16 mouse cellular contexts compared by ENCODE assay signal in the genomic region with DNA sequence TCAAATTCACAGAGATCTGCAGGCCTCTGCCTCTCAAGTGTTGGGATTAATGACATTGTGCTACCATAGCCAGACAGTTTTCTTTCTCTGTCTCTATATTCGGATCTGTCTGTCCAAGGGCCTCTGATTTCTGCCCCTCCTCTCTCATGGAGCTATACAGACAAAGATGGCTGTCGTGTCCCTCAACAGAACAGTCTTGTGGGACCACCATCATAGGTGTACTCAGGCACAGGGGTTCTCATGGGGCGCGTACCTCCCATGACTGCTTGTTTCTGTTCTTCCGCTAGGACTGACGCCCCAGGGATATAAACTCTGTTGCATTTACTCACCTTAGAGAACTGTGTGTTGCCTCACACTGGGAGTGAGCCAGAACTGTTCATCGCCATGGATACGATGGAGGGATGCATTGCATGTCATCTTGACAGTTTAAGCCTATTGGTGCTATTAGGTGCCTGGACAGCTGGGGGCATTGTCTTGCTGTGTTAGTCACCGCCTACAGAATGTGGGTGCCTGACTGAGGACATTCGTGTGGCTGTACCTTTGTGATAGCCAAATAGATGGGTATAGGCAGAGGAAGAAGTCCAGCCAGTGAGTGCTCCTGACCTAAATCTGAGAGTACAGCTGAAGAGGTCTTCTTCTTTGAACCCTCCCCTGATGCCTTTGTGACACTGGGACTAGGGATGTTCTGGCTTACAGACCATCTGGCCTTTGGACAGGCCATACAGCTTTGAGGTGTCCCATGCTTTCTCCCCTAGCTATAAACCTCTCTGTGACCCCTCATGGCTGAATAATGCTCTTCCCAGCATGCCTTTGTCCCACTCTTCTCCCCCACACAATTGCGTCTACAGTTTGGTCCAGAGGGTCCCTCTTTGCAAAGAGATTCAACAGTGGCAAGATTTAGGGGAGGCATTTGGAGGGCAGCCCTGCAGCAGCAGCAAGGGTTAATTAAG.
DNase-seq lines count a peak whose midpoint lies in the region; ATAC-seq and TF ChIP-seq lines count a peak whose summit lies in the region.
"Had no signal": no experiment of that assay in that cellular context is flagged by ENCODE, and none has a peak within 500 bp of the region (broad histone marks: within the 10 kb centered on the region; RNA-seq: fewer than 3 reads in every experiment).

No protein-coding gene starts in this region.

- no peak overlapping the region for H3K4me3 ChIP-seq in lung, embryonic 14.5 days (ENCODE audit: low read depth, low read length)
- no peak overlapping the region for H3K4me3 ChIP-seq in embryonic facial prominence, embryonic 14.5 days (ENCODE audit: low read depth, low read length)
- H3K4me3 ChIP-seq in intestine, embryonic 16.5 days (ENCODE audit: low read length), result no peak overlapping the region
- no peak overlapping the region for H3K4me3 ChIP-seq in stomach, embryonic 14.5 days (ENCODE audit: low read depth, low read length)
- H3K4me3 ChIP-seq: erythroblast, embryonic 14.5 days; layer of hippocampus, adult 2 months; liver, embryonic 12.5 days; myocyte had no signal

- H3K4me2 ChIP-seq in lung, embryonic 14.5 days, result no peak overlapping the region
- H3K4me2 ChIP-seq in embryonic facial prominence, embryonic 14.5 days (ENCODE audit: low read depth, low read length), result no peak overlapping the region
- H3K4me2 ChIP-seq in intestine, embryonic 16.5 days (ENCODE audit: low read depth, low read length), result no peak overlapping the region
- H3K4me2 ChIP-seq in stomach, embryonic 14.5 days (replicated peaks; ENCODE audit: low read depth, low read length), result no peak overlapping the region
- H3K4me2 ChIP-seq: liver, embryonic 12.5 days had no signal

- no peaks in the 10 kb centered on the region for H3K36me3 ChIP-seq in lung, embryonic 14.5 days (ENCODE audit: insufficient read depth)
- H3K36me3 ChIP-seq in embryonic facial prominence, embryonic 14.5 days (ENCODE audit: control insufficient read depth, insufficient read depth, low read length), result no peaks in the 10 kb centered on the region
- no peaks in the 10 kb centered on the region for H3K36me3 ChIP-seq in intestine, embryonic 16.5 days (ENCODE audit: control insufficient read depth, insufficient read depth, low read length)
- no peaks in the 10 kb centered on the region for H3K36me3 ChIP-seq in stomach, embryonic 14.5 days (ENCODE audit: control insufficient read depth, insufficient read depth, low read length)
- H3K36me3 ChIP-seq: liver, embryonic 12.5 days had no signal

- H3K9me3 ChIP-seq in lung, embryonic 14.5 days (ENCODE audit: low read depth, low read length), result no peaks in the 10 kb centered on the region
- H3K9me3 ChIP-seq in embryonic facial prominence, embryonic 14.5 days (ENCODE audit: control insufficient read depth, low read length), result no peaks in the 10 kb centered on the region
- no peaks in the 10 kb centered on the region for H3K9me3 ChIP-seq in intestine, embryonic 16.5 days (ENCODE audit: control insufficient read depth, low read length)
- no peaks in the 10 kb centered on the region for H3K9me3 ChIP-seq in stomach, embryonic 14.5 days (ENCODE audit: control insufficient read depth, low read depth, low read length)
- H3K9me3 ChIP-seq: liver, embryonic 12.5 days had no signal

- WGBS in lung, embryonic 14.5 days, result 68% methylated on average over 11 of the region's 11 CpGs
- 81% methylated on average over 11 of the region's 11 CpGs for WGBS in embryonic facial prominence, embryonic 14.5 days
- 65% methylated on average over 11 of the region's 11 CpGs for WGBS in intestine, embryonic 16.5 days
- WGBS in stomach, embryonic 14.5 days, result 71% methylated on average over 11 of the region's 11 CpGs

- ATAC-seq in lung, embryonic 14.5 days (ENCODE audit: insufficient read depth), result 0 out of 2 replicates have a peak, but pooled peaks have one; percentile 3
- peak; percentile 47; the same call in 1 of the 2 replicates for ATAC-seq in embryonic facial prominence, embryonic 14.5 days (ENCODE audit: low read depth)
- ATAC-seq in intestine, embryonic 16.5 days, result peak; percentile 16; the same call in 1 of the 2 replicates
- no peak for ATAC-seq in stomach, embryonic 14.5 days (ENCODE audit: insufficient number of reproducible peaks, insufficient read depth, low FRiP score, low read depth)
- ATAC-seq: liver, embryonic 12.5 days had no signal

- H3K27ac ChIP-seq in lung, embryonic 14.5 days (ENCODE audit: low read depth), result peak overlapping the region; percentile 88
- no peak overlapping the region for H3K27ac ChIP-seq in embryonic facial prominence, embryonic 14.5 days (replicated peaks; ENCODE audit: low read depth, low read length)
- peak overlapping the region; percentile 70 for H3K27ac ChIP-seq in intestine, embryonic 16.5 days (ENCODE audit: low read length)
- peak overlapping the region; percentile 81 for H3K27ac ChIP-seq in stomach, embryonic 14.5 days (ENCODE audit: low read length)
- H3K27ac ChIP-seq: layer of hippocampus, adult 2 months; liver, embryonic 12.5 days had no signal

- peaks cover 36% of the 10 kb centered on the region for H3K4me1 ChIP-seq in lung, embryonic 14.5 days (ENCODE audit: insufficient read depth)
- H3K4me1 ChIP-seq in embryonic facial prominence, embryonic 14.5 days (ENCODE audit: control insufficient read depth, insufficient read depth, low read length), result peaks cover 8% of the 10 kb centered on the region; the same call in 1 of the 2 replicates
- H3K4me1 ChIP-seq in intestine, embryonic 16.5 days (ENCODE audit: control insufficient read depth, insufficient read depth, low read length), result peaks cover 20% of the 10 kb centered on the region
- H3K4me1 ChIP-seq in stomach, embryonic 14.5 days (ENCODE audit: control insufficient read depth, insufficient read depth, low read length), result peaks cover 22% of the 10 kb centered on the region; the same call in 1 of the 2 replicates
- H3K4me1 ChIP-seq: liver, embryonic 12.5 days had no signal

- TF ChIP-seq CTCF in lung, embryonic 14.5 days (IDR thresholded peaks at IDR 0.05; ENCODE audit: low read depth), result peak; percentile 9; the same call in 1 of the 2 replicates

- H3K27me3 ChIP-seq in lung, embryonic 14.5 days (ENCODE audit: insufficient read depth, low read length), result no peaks in the 10 kb centered on the region
- no peaks in the 10 kb centered on the region for H3K27me3 ChIP-seq in embryonic facial prominence, embryonic 14.5 days (replicated peaks; ENCODE audit: control insufficient read depth, insufficient read depth, low read length)
- H3K27me3 ChIP-seq in intestine, embryonic 16.5 days (replicated peaks; ENCODE audit: control insufficient read depth, insufficient read depth, low read length), result no peaks in the 10 kb centered on the region
- H3K27me3 ChIP-seq in stomach, embryonic 14.5 days (ENCODE audit: control insufficient read depth, insufficient read depth, low read length), result no peaks in the 10 kb centered on the region

- H3K9ac ChIP-seq in lung, embryonic 14.5 days, result no peak overlapping the region
- H3K9ac ChIP-seq in embryonic facial prominence, embryonic 14.5 days (ENCODE audit: low read depth, low read length), result no peak overlapping the region
- H3K9ac ChIP-seq in intestine, embryonic 16.5 days (ENCODE audit: low read depth, low read length), result no peak overlapping the region
- no peak overlapping the region for H3K9ac ChIP-seq in stomach, embryonic 14.5 days (replicated peaks; ENCODE audit: low read depth, low read length)
- H3K9ac ChIP-seq: liver, embryonic 12.5 days had no signal

- peak; percentile 43 for DNase-seq in lung, embryonic 14.5 days
- DNase-seq in lung, postnatal 36 days, result no peak
- DNase-seq in embryonic facial prominence, embryonic 14.5 days (ENCODE audit: low spot score), result no peak
- DNase-seq in urinary bladder, postnatal 4 days (ENCODE audit: low spot score in 2 of 2), result no peak
- DNase-seq in heart, adult 18-20 months, result no peak
- no peak for DNase-seq in MN1 (ENCODE audit: low spot score)
- DNase-seq: adrenal gland, adult 2 months; cerebellum, adult 2 months; right cerebral cortex, postnatal 4 days; thymus, postnatal 14 days had no signal
